Mouse (Mus musculus): ENCODE results near the gene Fuz. TPM values are rescaled to one million over a fixed set of nuclear protein-coding genes. Genes with fewer than 3 reads are reported as not detected.

The Fuz gene
- polyA plus RNA-seq, 1 experiment from 2014 or later, result 28.4 TPM

GRCm38 (mm10) chr7:44929204-44930151, 33.6 kb downstream of the Fuz start, which contains the start of gene Ap2a1:
Ap2a1 (minus strand) TSS chr7:44929496.
- peaks cover 29% of the 10 kb centered on the region for H3K4me1 ChIP-seq (replicated peaks)
- DNase-seq (ENCODE audit: low spot score), result peak; percentile 100
- H3K27ac ChIP-seq, result peak within 1 kb of the TSS; percentile 91
- H3K9me3 ChIP-seq, result no peaks in the 10 kb centered on the region
- H3K36me3 ChIP-seq, result peaks cover 25% of the 10 kb centered on the region
- no peaks in the 10 kb centered on the region for H3K27me3 ChIP-seq (ENCODE audit: insufficient read depth, poor library complexity, severe bottlenecking)
- WGBS, result under 1% methylated on average over 84 of the region's 84 CpGs
- H3K4me3 ChIP-seq, result peak within 1 kb of the TSS; percentile 94

GRCm38 (mm10) chr7:44938680-44939079, 42.8 kb downstream of the Fuz start:
- H3K4me3 ChIP-seq, result no peak overlapping the region
- peaks cover 9% of the 10 kb centered on the region for H3K9me3 ChIP-seq
- no peak for DNase-seq (ENCODE audit: low spot score)
- H3K27me3 ChIP-seq (ENCODE audit: insufficient read depth, poor library complexity, severe bottlenecking), result no peaks in the 10 kb centered on the region
- 90% methylated on average over 4 of the region's 4 CpGs for WGBS
- no peaks in the 10 kb centered on the region for H3K4me1 ChIP-seq (replicated peaks)
- H3K27ac ChIP-seq, result no peak overlapping the region
- no peaks in the 10 kb centered on the region for H3K36me3 ChIP-seq

DNA sequence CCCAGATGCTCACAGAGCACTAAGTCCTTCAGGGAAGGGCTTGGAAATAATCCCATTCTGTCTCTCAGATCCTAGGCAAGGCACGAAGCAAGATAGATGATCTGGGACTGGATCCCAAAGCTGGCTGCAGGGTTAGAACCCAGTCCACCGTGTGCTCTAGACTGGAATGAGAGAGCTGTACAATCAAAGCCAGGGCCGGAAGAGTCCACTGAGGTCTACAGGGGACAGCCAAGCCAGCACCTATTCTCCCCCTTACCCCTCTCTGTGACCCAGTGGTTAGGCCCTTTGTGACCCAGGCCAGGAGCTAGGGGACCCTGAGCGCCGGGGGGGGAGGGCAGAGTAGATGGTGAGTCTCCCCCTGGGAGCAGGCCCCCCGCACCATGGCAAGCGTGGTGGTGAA, 47.0 kb downstream of the Fuz start, which contains the start of gene Tsks:
Gene Tsks (plus strand): TSS at position 301 of the 400 bp plus-strand sequence.
- H3K4me1 ChIP-seq (replicated peaks), result no peaks in the 10 kb centered on the region
- H3K27me3 ChIP-seq (ENCODE audit: insufficient read depth, poor library complexity, severe bottlenecking), result peaks cover 1% of the 10 kb centered on the region
- no peaks in the 10 kb centered on the region for H3K36me3 ChIP-seq
- 81% methylated on average over 7 of the region's 7 CpGs for WGBS
- H3K4me3 ChIP-seq, result no peak within 1 kb of the TSS
- DNase-seq (ENCODE audit: low spot score), result no peak
- no peak within 1 kb of the TSS for H3K27ac ChIP-seq
- no peaks in the 10 kb centered on the region for H3K9me3 ChIP-seq

DNA sequence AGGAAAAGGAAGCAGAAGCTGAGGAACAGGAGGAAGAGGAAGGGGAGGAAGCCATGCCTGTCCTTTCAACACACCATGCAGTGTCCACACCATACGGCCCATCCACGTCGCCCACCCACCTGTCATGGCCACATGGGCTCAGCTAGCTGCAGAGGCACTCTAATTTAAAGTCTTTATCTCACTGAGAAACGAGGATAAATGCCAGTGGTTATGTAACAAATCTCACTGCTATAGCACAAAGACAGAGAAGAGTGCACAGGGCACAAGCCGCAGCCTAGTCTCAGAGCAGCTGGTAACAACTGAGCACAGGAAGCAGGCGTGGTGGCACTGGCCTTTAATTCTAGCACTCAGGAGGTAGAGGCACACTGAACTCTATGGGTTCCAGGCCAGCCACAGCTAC, 54.0 kb downstream of the Fuz start:
- no peak overlapping the region for H3K27ac ChIP-seq
- H3K27me3 ChIP-seq (ENCODE audit: insufficient read depth, poor library complexity, severe bottlenecking), result peaks cover 46% of the 10 kb centered on the region
- no peak for DNase-seq (ENCODE audit: low spot score)
- no peaks in the 10 kb centered on the region for H3K9me3 ChIP-seq
- no peaks in the 10 kb centered on the region for H3K36me3 ChIP-seq
- 76% methylated on average over 6 of the region's 6 CpGs for WGBS
- no peak overlapping the region for H3K4me3 ChIP-seq
- peaks cover 19% of the 10 kb centered on the region for H3K4me1 ChIP-seq (replicated peaks)

- Histone ChIP-seq H3K4me3 (peak overlapping the region; percentile 64), H3K4me1 (replicated peaks) (peaks cover 23% of the 10 kb centered on the region), H3K36me3 (no peaks in the 10 kb centered on the region), H3K27ac (peak overlapping the region; percentile 82), H3K27me3 (ENCODE audit: insufficient read depth, poor library complexity, severe bottlenecking) (peaks cover 46% of the 10 kb centered on the region), H3K9me3 (no peaks in the 10 kb centered on the region)
- under 1% methylated on average over 10 of the region's 10 CpGs for WGBS
- peak; percentile 51 for DNase-seq (ENCODE audit: low spot score)
Observed at GRCm38 (mm10) chr7:44951960-44952359, 56.1 kb downstream of the Fuz start.

MicroRNAs encoded within 50 kb of the gene (microRNA counts, 519-probe panel; counts per million panel counts)
- microRNA mmu-miR-707, result 1,255 counts per million, percentile 77 among the panel's probes with 10 or more counts

Other genes with a start within 250 kb of the Fuz start
- gene Myh14, start 225.2 kb upstream of the Fuz start, polyA plus RNA-seq (2016; fragmentation: Nextera tagmentation; extraction: Ambion mirVana), result 1.5 and 2.4 TPM in 2 replicates
- gene Izumo2, start 187.3 kb upstream of the Fuz start, polyA plus RNA-seq (2016; fragmentation: Nextera tagmentation; extraction: Ambion mirVana), result not detected in 2 replicates
- gene Vrk3, start 147.7 kb upstream of the Fuz start, polyA plus RNA-seq (2016; fragmentation: Nextera tagmentation; extraction: Ambion mirVana), result 45.3 and 46.6 TPM in 2 replicates
- 3.6 and 4.0 TPM in 2 replicates for gene Zfp473, start 145.0 kb upstream of the Fuz start, polyA plus RNA-seq (2016; fragmentation: Nextera tagmentation; extraction: Ambion mirVana)
- 135 and 158 TPM in 2 replicates for gene Nup62, start 80.0 kb upstream of the Fuz start, polyA plus RNA-seq (2016; fragmentation: Nextera tagmentation; extraction: Ambion mirVana)
- 1.7 and 1.9 TPM in 2 replicates for gene Il4i1, start 79.7 kb upstream of the Fuz start, polyA plus RNA-seq (2016; fragmentation: Nextera tagmentation; extraction: Ambion mirVana)
- gene Atf5, start 79.4 kb upstream of the Fuz start, polyA plus RNA-seq (2016; fragmentation: Nextera tagmentation; extraction: Ambion mirVana), result 4.6 TPM in 2 replicates
- 81.7 and 93.3 TPM in 2 replicates for gene Akt1s1, start 47.1 kb upstream of the Fuz start, polyA plus RNA-seq (2016; fragmentation: Nextera tagmentation; extraction: Ambion mirVana)
- 77.1 and 91.1 TPM in 2 replicates for gene Tbc1d17, start 47.0 kb upstream of the Fuz start, polyA plus RNA-seq (2016; fragmentation: Nextera tagmentation; extraction: Ambion mirVana)
- gene Pnkp, start 38.9 kb upstream of the Fuz start, polyA plus RNA-seq (2016; fragmentation: Nextera tagmentation; extraction: Ambion mirVana), result 36.3 and 40.2 TPM in 2 replicates
- gene Ptov1, start 26.3 kb upstream of the Fuz start, polyA plus RNA-seq (2016; fragmentation: Nextera tagmentation; extraction: Ambion mirVana), result 478 and 579 TPM in 2 replicates
- 187 and 223 TPM in 2 replicates for gene Med25, start 3.4 kb upstream of the Fuz start, polyA plus RNA-seq (2016; fragmentation: Nextera tagmentation; extraction: Ambion mirVana)
- gene Ap2a1, start 33.4 kb downstream of the Fuz start, polyA plus RNA-seq (2016; fragmentation: Nextera tagmentation; extraction: Ambion mirVana), result 80.7 and 93.1 TPM in 2 replicates
- 0.08 TPM in 1 of 2 replicates, not detected in the other for gene Tsks, start 47.1 kb downstream of the Fuz start, polyA plus RNA-seq (2016; fragmentation: Nextera tagmentation; extraction: Ambion mirVana)
- 22.4 and 26.8 TPM in 2 replicates for gene Cpt1c, start 78.8 kb downstream of the Fuz start, polyA plus RNA-seq (2016; fragmentation: Nextera tagmentation; extraction: Ambion mirVana)
- 843 and 861 TPM in 2 replicates for gene Prmt1, start 90.5 kb downstream of the Fuz start, polyA plus RNA-seq (2016; fragmentation: Nextera tagmentation; extraction: Ambion mirVana)
- 76.7 and 78.1 TPM in 2 replicates for gene Irf3, start 101.6 kb downstream of the Fuz start, polyA plus RNA-seq (2016; fragmentation: Nextera tagmentation; extraction: Ambion mirVana)
- 69.6 and 73.9 TPM in 2 replicates for gene Bcl2l12, start 102.6 kb downstream of the Fuz start, polyA plus RNA-seq (2016; fragmentation: Nextera tagmentation; extraction: Ambion mirVana)
- 44.0 and 49.9 TPM in 2 replicates for gene Scaf1, start 120.3 kb downstream of the Fuz start, polyA plus RNA-seq (2016; fragmentation: Nextera tagmentation; extraction: Ambion mirVana)
- gene Rras, start 121.9 kb downstream of the Fuz start, polyA plus RNA-seq (2016; fragmentation: Nextera tagmentation; extraction: Ambion mirVana), result 24.4 and 24.8 TPM in 2 replicates
- gene Prr12, start 156.8 kb downstream of the Fuz start, polyA plus RNA-seq (2016; fragmentation: Nextera tagmentation; extraction: Ambion mirVana), result 11.9 and 13.4 TPM in 2 replicates
- gene Nosip, start 166.3 kb downstream of the Fuz start, polyA plus RNA-seq (2016; fragmentation: Nextera tagmentation; extraction: Ambion mirVana), result 67.8 and 70.7 TPM in 2 replicates
- gene Prrg2, start 166.6 kb downstream of the Fuz start, polyA plus RNA-seq (2016; fragmentation: Nextera tagmentation; extraction: Ambion mirVana), result 16.9 and 18.6 TPM in 2 replicates
- 127 and 135 TPM in 2 replicates for gene Rcn3, start 196.1 kb downstream of the Fuz start, polyA plus RNA-seq (2016; fragmentation: Nextera tagmentation; extraction: Ambion mirVana)
- gene Fcgrt, start 207.8 kb downstream of the Fuz start, polyA plus RNA-seq (2016; fragmentation: Nextera tagmentation; extraction: Ambion mirVana), result 9.9 and 13.1 TPM in 2 replicates
- gene Rps11, start 228.4 kb downstream of the Fuz start, polyA plus RNA-seq (2016; fragmentation: Nextera tagmentation; extraction: Ambion mirVana), result 1,526 and 1,700 TPM in 2 replicates
- gene Rpl13a, start 232.7 kb downstream of the Fuz start, polyA plus RNA-seq (2016; fragmentation: Nextera tagmentation; extraction: Ambion mirVana), result 1,174 and 1,234 TPM in 2 replicates
- gene Gm45713, start 240.2 kb downstream of the Fuz start, polyA plus RNA-seq (2016; fragmentation: Nextera tagmentation; extraction: Ambion mirVana), result 0.13 and 0.15 TPM in 2 replicates
- 0.85 and 2.0 TPM in 2 replicates for gene Flt3l, start 240.4 kb downstream of the Fuz start, polyA plus RNA-seq (2016; fragmentation: Nextera tagmentation; extraction: Ambion mirVana)

All from hindbrain, embryonic 10.5 days (tissue).